Comparison of ENCODE assay signal across 30 mouse cellular contexts in genomic region chr14:76364034-76364433, GRCm38 (mm10). TPM values are rescaled to one million over a fixed set of nuclear protein-coding genes. Genes with fewer than 3 reads are reported as not detected.
DNase-seq lines count a peak whose midpoint lies in the region; ATAC-seq lines count a peak whose summit lies in the region.
"Had no signal": no experiment of that assay in that cellular context is flagged by ENCODE, and none has a peak within 500 bp of the region (broad histone marks: within the 10 kb centered on the region; RNA-seq: fewer than 3 reads in every experiment).

No protein-coding gene starts in this region.

- WGBS in hindbrain, embryonic 10.5 days: 74% methylated on average over 4 of the region's 4 CpGs
- 75% methylated on average over 4 of the region's 4 CpGs for WGBS in hindbrain, embryonic 11.5 days
- 66% methylated on average over 4 of the region's 4 CpGs for WGBS in embryonic facial prominence, embryonic 10.5 days

- no peak overlapping the region for H3K9ac ChIP-seq in hindbrain, embryonic 11.5 days (ENCODE audit: low read depth, low read length)
- H3K9ac ChIP-seq: embryonic facial prominence, embryonic 12.5 days; embryonic facial prominence, embryonic 15.5 days; forebrain, embryonic 13.5 days; heart, embryonic 13.5 days; hindbrain, embryonic 13.5 days had no signal

- no peaks in the 10 kb centered on the region for H3K36me3 ChIP-seq in hindbrain, embryonic 10.5 days
- no peaks in the 10 kb centered on the region for H3K36me3 ChIP-seq in hindbrain, embryonic 11.5 days (ENCODE audit: control insufficient read depth, insufficient read depth, low read length)
- no peaks in the 10 kb centered on the region for H3K36me3 ChIP-seq in embryonic facial prominence, embryonic 10.5 days (replicated peaks)
- H3K36me3 ChIP-seq: embryonic facial prominence, embryonic 12.5 days; embryonic facial prominence, embryonic 15.5 days; heart, embryonic 10.5 days; heart, embryonic 13.5 days; hindbrain, embryonic 13.5 days had no signal

- 0 out of 2 replicates have a peak, but pooled peaks cover 4% of the 10 kb centered on the region for H3K4me1 ChIP-seq in hindbrain, embryonic 10.5 days (replicated peaks)
- H3K4me1 ChIP-seq in hindbrain, embryonic 11.5 days (replicated peaks; ENCODE audit: control insufficient read depth, insufficient read depth, low read length): no peaks in the 10 kb centered on the region
- H3K4me1 ChIP-seq in embryonic facial prominence, embryonic 10.5 days: peaks cover 16% of the 10 kb centered on the region
- H3K4me1 ChIP-seq: forebrain, embryonic 13.5 days; hindbrain, embryonic 13.5 days had no signal

- H3K4me2 ChIP-seq in hindbrain, embryonic 11.5 days (replicated peaks; ENCODE audit: low read depth, low read length): no peak overlapping the region
- H3K4me2 ChIP-seq: embryonic facial prominence, embryonic 12.5 days; embryonic facial prominence, embryonic 15.5 days; forebrain, embryonic 13.5 days; heart, embryonic 13.5 days; hindbrain, embryonic 13.5 days had no signal

- no peak overlapping the region for H3K27ac ChIP-seq in hindbrain, embryonic 10.5 days
- H3K27ac ChIP-seq in hindbrain, embryonic 11.5 days (ENCODE audit: low read depth, low read length): no peak overlapping the region
- no peak overlapping the region for H3K27ac ChIP-seq in embryonic facial prominence, embryonic 10.5 days (replicated peaks)
- H3K27ac ChIP-seq: embryonic facial prominence, embryonic 12.5 days; embryonic facial prominence, embryonic 15.5 days; forebrain, embryonic 13.5 days; heart, adult 2 months; heart, embryonic 10.5 days; heart, embryonic 13.5 days; hindbrain, embryonic 13.5 days had no signal

- peak; percentile 28 for DNase-seq in hindbrain, embryonic 10.5 days (ENCODE audit: low spot score)
- DNase-seq in hindbrain, embryonic 11.5 days (ENCODE audit: low spot score): no peak
- DNase-seq in NIH3T3 (ENCODE audit: low read depth): peak; percentile 29
- peak; percentile 2 for DNase-seq in adipocyte (ENCODE audit: low spot score)
- DNase-seq in embryonic facial prominence, embryonic 10.5 days (ENCODE audit: low spot score): peak; percentile 51
- no peak for DNase-seq in kidney, postnatal 4 days
- DNase-seq in right cerebral cortex, postnatal 25 days: no peak
- DNase-seq: adrenal gland, postnatal 10 days; adrenal gland, postnatal 36 days; cerebellum, adult 11 months; cerebellum, adult 2 months; cerebellum, adult 9-11 months; cerebellum, postnatal 25 days; gastrocnemius, postnatal 10 days; gastrocnemius, postnatal 36 days; heart, adult 2 months; heart, postnatal 14 days; heart, postnatal 4 days; kidney, adult 2 months had no signal

- ATAC-seq in hindbrain, embryonic 11.5 days (ENCODE audit: low FRiP score): no peak
- ATAC-seq: activated CD4-positive, CD25-positive, alpha-beta regulatory T cell, adult 4 months; CD4-positive, CD25-positive, alpha-beta regulatory T cell, adult 4 months; forebrain, embryonic 13.5 days; forebrain, embryonic 16.5 days; hindbrain, embryonic 16.5 days; intestine, postnatal 0 days had no signal

- no peaks in the 10 kb centered on the region for H3K27me3 ChIP-seq in hindbrain, embryonic 10.5 days (ENCODE audit: insufficient read depth, poor library complexity, severe bottlenecking)
- H3K27me3 ChIP-seq in hindbrain, embryonic 11.5 days (ENCODE audit: control insufficient read depth, insufficient read depth, low read length): no peaks in the 10 kb centered on the region
- no peaks in the 10 kb centered on the region for H3K27me3 ChIP-seq in embryonic facial prominence, embryonic 10.5 days (replicated peaks; ENCODE audit: low read depth, poor library complexity, severe bottlenecking)
- H3K27me3 ChIP-seq: embryonic facial prominence, embryonic 12.5 days; embryonic facial prominence, embryonic 15.5 days; forebrain, embryonic 13.5 days; heart, embryonic 13.5 days; hindbrain, embryonic 13.5 days had no signal

- no peak overlapping the region for H3K4me3 ChIP-seq in hindbrain, embryonic 10.5 days
- no peak overlapping the region for H3K4me3 ChIP-seq in hindbrain, embryonic 11.5 days (ENCODE audit: low read depth, low read length)
- no peak overlapping the region for H3K4me3 ChIP-seq in embryonic facial prominence, embryonic 10.5 days
- H3K4me3 ChIP-seq: embryonic facial prominence, embryonic 12.5 days; embryonic facial prominence, embryonic 15.5 days; forebrain, embryonic 13.5 days; heart, adult 2 months; heart, embryonic 10.5 days; heart, embryonic 13.5 days; hindbrain, embryonic 13.5 days had no signal

- H3K9me3 ChIP-seq in hindbrain, embryonic 10.5 days: no peaks in the 10 kb centered on the region
- no peaks in the 10 kb centered on the region for H3K9me3 ChIP-seq in hindbrain, embryonic 11.5 days (ENCODE audit: control insufficient read depth, low read length)
- peaks cover 3% of the 10 kb centered on the region for H3K9me3 ChIP-seq in embryonic facial prominence, embryonic 10.5 days
- H3K9me3 ChIP-seq: embryonic facial prominence, embryonic 15.5 days; heart, embryonic 10.5 days had no signal

RNA-seq across cellular contexts. Expression of gene Tsc22d1, which starts 50.7 kb away (rescaled TPM):
- polyA plus RNA-seq in hindbrain, embryonic 10.5 days (2016; fragmentation: Nextera tagmentation; extraction: Ambion mirVana): 328 and 552 TPM in 2 replicates
- 542 and 547 TPM in 2 replicates for polyA plus RNA-seq in hindbrain, embryonic 11.5 days (2014; fragmentation: Nextera tagmentation; extraction: Ambion mirVana)
- polyA plus RNA-seq in embryonic facial prominence, embryonic 10.5 days (2016; fragmentation: Nextera tagmentation; extraction: Ambion mirVana): 300 and 325 TPM in 2 replicates

Comparison
In these comparisons a context has a peak if more than half of its experiments do, and no peak if none do; other contexts are left out.
1. DNase-seq: peak in hindbrain, embryonic 10.5 days (single experiment), NIH3T3 (single experiment), adipocyte (single experiment) and embryonic facial prominence, embryonic 10.5 days (single experiment); none in hindbrain, embryonic 11.5 days (single experiment), kidney, postnatal 4 days (0 of 2) and right cerebral cortex, postnatal 25 days (single experiment).